Mouse (Mus musculus): ENCODE results near the gene Spata25.

DNA sequence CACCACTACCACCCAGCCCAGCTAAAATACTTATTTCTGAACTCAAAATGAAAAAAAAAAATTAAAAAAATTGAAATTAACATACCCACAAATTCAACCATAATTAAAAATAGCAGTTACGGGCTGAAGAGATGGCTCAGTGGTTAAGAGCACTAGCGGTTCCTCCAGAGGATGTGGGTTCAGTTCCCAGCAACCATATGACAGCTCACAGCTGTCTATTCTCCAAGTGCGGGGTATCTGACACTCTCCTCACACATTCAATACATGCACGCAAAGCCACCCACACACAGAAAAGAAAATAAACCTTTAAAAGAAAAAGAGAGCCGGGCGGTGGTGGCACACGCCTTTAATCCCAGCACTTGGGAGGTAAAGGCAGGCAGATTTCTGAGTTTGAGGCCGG is 21.7 kb upstream of the Spata25 start:
- TF ChIP-seq POLR2A (IDR thresholded peaks at IDR 0.05; ENCODE audit: low read depth, low read length) (no peak), CTCF (IDR thresholded peaks at IDR 0.05; ENCODE audit: extremely low read depth, insufficient read depth, insufficient read length, insufficient replicate concordance) (no peak)

Measured in spleen, adult 2 months (tissue).